Mouse (Mus musculus) G1E (cell line): ENCODE measurements at regions not wholly inside any gene's neighbourhood (a gene's known extent, or its start where the extent isn't known, plus 50 kb on each side); places are given as distances from the start of the nearest gene placed in this dataset.
"Not testable (repeated sequence)": the region's sequence is repeated elsewhere in the genome, so short reads cannot be mapped to it uniquely, and the experiment has no call there.

Source experiments
- ATAC-seq: 2 replicates; pipeline ENCODE4 v1.8.0; 2016; ENCODE audit warnings: mild to moderate bottlenecking; ENCODE audit not compliant: insufficient number of reproducible peaks, poor library complexity, low FRiP score, severe bottlenecking; ENCODE audit errors: extremely low read depth
- DNase-seq: peaks from one replicate; pipeline ENCODE4 v3.0.0; 2012; ENCODE audit warnings: low spot score
- H3K27me3 ChIP-seq: 2 replicates; pipeline ENCODE4 v1.6.1; 2012; ENCODE audit warnings: mild to moderate bottlenecking, low read length, inconsistent platforms; ENCODE audit not compliant: insufficient read depth
- H3K36me3 ChIP-seq: replicated peaks from 2 replicates; pipeline ENCODE3; 2012; ENCODE audit warnings: mild to moderate bottlenecking, inconsistent platforms
- H3K4me1 ChIP-seq: 2 replicates; pipeline ENCODE4 v1.6.1; 2012; ENCODE audit warnings: low read depth, low read length, inconsistent platforms, mixed read lengths; ENCODE audit not compliant: insufficient read depth
- H3K4me3 ChIP-seq: 2 replicates; pipeline ENCODE4 v1.5.1; 2012; ENCODE audit warnings: low read depth, mild to moderate bottlenecking, inconsistent platforms, low read length, moderate library complexity, mixed read lengths
- H3K9me3 ChIP-seq: replicated peaks from 2 replicates; pipeline ENCODE4 v1.6.1; 2012; ENCODE audit warnings: inconsistent platforms
- CTCF ChIP-seq: IDR thresholded peaks from 2 replicates; pipeline ENCODE4 v1.5.1; 2012; ENCODE audit warnings: low read depth, low read length, inconsistent platforms, mixed read lengths
- GATA1 ChIP-seq: IDR thresholded peaks from 2 replicates; pipeline ENCODE4 v1.6.1; 2012; ENCODE audit warnings: borderline replicate concordance, low read length, inconsistent platforms, mixed read lengths
- GATA2 ChIP-seq: IDR thresholded peaks from 2 replicates; pipeline ENCODE4 v1.6.1; 2012; ENCODE audit warnings: low read depth, low read length, inconsistent platforms, borderline replicate concordance
- POLR2AphosphoS5 ChIP-seq: IDR thresholded peaks from 2 replicates; pipeline ENCODE4 v1.6.1; 2012; ENCODE audit warnings: low read depth, low read length, inconsistent platforms; ENCODE audit not compliant: insufficient replicate concordance
- TAL1 ChIP-seq: conservative IDR thresholded peaks from 2 replicates; pipeline ENCODE4 v1.6.1; 2012; ENCODE audit warnings: low read depth, low read length, inconsistent platforms, mixed read lengths

- no peaks in the 10 kb centered on the region for H3K4me1 ChIP-seq
- ATAC-seq (no peak), DNase-seq (no peak)
- H3K36me3 ChIP-seq = no peaks in the 10 kb centered on the region
- TF ChIP-seq GATA1 (no peak), CTCF (no peak), GATA2 (no peak), TAL1 (no peak), POLR2AphosphoS5 (no peak)
- no peaks in the 10 kb centered on the region for H3K9me3 ChIP-seq
- no peak overlapping the region for H3K4me3 ChIP-seq
- H3K27me3 ChIP-seq = no peaks in the 10 kb centered on the region; the same call in 1 of the 2 replicates
Measured at GRCm38 (mm10) chr16:76483419-76483818, 109.8 kb upstream of the Nrip1 start.

GRCm38 (mm10) chr16:76481966-76482365 lies 108.3 kb upstream of the Nrip1 start:
- no peak overlapping the region for H3K4me3 ChIP-seq
- no peak for ATAC-seq
- no peaks in the 10 kb centered on the region for H3K36me3 ChIP-seq
- TF ChIP-seq TAL1 (no peak), POLR2AphosphoS5 (no peak), GATA2 (no peak), CTCF (no peak), GATA1 (no peak)
- no peaks in the 10 kb centered on the region for H3K9me3 ChIP-seq
- DNase-seq = no peak
- peaks cover 2% of the 10 kb centered on the region; the same call in 1 of the 2 replicates for H3K27me3 ChIP-seq
- H3K4me1 ChIP-seq = no peaks in the 10 kb centered on the region

- TF ChIP-seq GATA2 = no peak
- no peak for TF ChIP-seq GATA1
- no peak for TF ChIP-seq CTCF
- no peak for TF ChIP-seq TAL1
- TF ChIP-seq POLR2AphosphoS5 = no peak
- no peak overlapping the region for H3K4me3 ChIP-seq
- peaks cover 2% of the 10 kb centered on the region; the same call in 1 of the 2 replicates for H3K27me3 ChIP-seq
- no peaks in the 10 kb centered on the region for H3K9me3 ChIP-seq
- no peaks in the 10 kb centered on the region for H3K36me3 ChIP-seq
- DNase-seq (no peak), ATAC-seq (no peak)
- no peaks in the 10 kb centered on the region for H3K4me1 ChIP-seq
Measured at GRCm38 (mm10) chr16:76477474-76477873, 103.8 kb upstream of the Nrip1 start.

GRCm38 (mm10) chr16:76474481-76474880 lies 100.9 kb upstream of the Nrip1 start:
- ATAC-seq = no peak
- Histone ChIP-seq H3K36me3 (no peaks in the 10 kb centered on the region), H3K9me3 (no peaks in the 10 kb centered on the region), H3K27me3 (peaks cover 2% of the 10 kb centered on the region; the same call in 1 of the 2 replicates), H3K4me1 (no peaks in the 10 kb centered on the region), H3K4me3 (no peak overlapping the region)
- TF ChIP-seq TAL1 = no peak
- TF ChIP-seq CTCF = no peak
- TF ChIP-seq GATA1 = no peak
- no peak for TF ChIP-seq GATA2
- TF ChIP-seq POLR2AphosphoS5 = no peak
- no peak for DNase-seq

- Histone ChIP-seq H3K4me1 (no peaks in the 10 kb centered on the region), H3K9me3 (no peaks in the 10 kb centered on the region), H3K27me3 (peaks cover 10% of the 10 kb centered on the region; the same call in 1 of the 2 replicates), H3K4me3 (no peak overlapping the region), H3K36me3 (no peaks in the 10 kb centered on the region)
- TF ChIP-seq TAL1 (no peak), GATA1 (no peak)
- no peak for DNase-seq
- no peak for ATAC-seq
Measured at GRCm38 (mm10) chr16:76472386-76472785, 98.8 kb upstream of the Nrip1 start.

- ATAC-seq (no peak), DNase-seq (no peak)
- H3K9me3 ChIP-seq = no peaks in the 10 kb centered on the region
- no peak overlapping the region for H3K4me3 ChIP-seq
- no peaks in the 10 kb centered on the region for H3K4me1 ChIP-seq
- peaks cover 10% of the 10 kb centered on the region; the same call in 1 of the 2 replicates for H3K27me3 ChIP-seq
- H3K36me3 ChIP-seq = no peaks in the 10 kb centered on the region
- TF ChIP-seq POLR2AphosphoS5 = no peak
- no peak for TF ChIP-seq CTCF
- TF ChIP-seq GATA2 = no peak
- no peak for TF ChIP-seq TAL1
- TF ChIP-seq GATA1 = no peak
Measured at GRCm38 (mm10) chr16:76471081-76471480, 97.5 kb upstream of the Nrip1 start.

GRCm38 (mm10) chr16:76459521-76459920 lies 85.9 kb upstream of the Nrip1 start:
- no peaks in the 10 kb centered on the region for H3K9me3 ChIP-seq
- peaks cover 2% of the 10 kb centered on the region; the same call in 1 of the 2 replicates for H3K27me3 ChIP-seq
- TF ChIP-seq TAL1 = no peak
- TF ChIP-seq GATA2 = no peak
- no peak for TF ChIP-seq POLR2AphosphoS5
- no peak for TF ChIP-seq CTCF
- no peak for TF ChIP-seq GATA1
- no peaks in the 10 kb centered on the region for H3K36me3 ChIP-seq
- no peak overlapping the region for H3K4me3 ChIP-seq
- ATAC-seq (no peak), DNase-seq (no peak)
- H3K4me1 ChIP-seq = peaks cover 22% of the 10 kb centered on the region

GRCm38 (mm10) chr16:76456300-76456599 lies 82.6 kb upstream of the Nrip1 start:
- peaks cover 30% of the 10 kb centered on the region for H3K4me1 ChIP-seq
- H3K36me3 ChIP-seq, H3K9me3 ChIP-seq, H3K27me3 ChIP-seq, DNase-seq, ATAC-seq: not testable (repeated sequence)
- H3K4me3 ChIP-seq = peak overlapping the region; percentile 50; the same call in 1 of the 2 replicates
